In the genomic region with DNA sequence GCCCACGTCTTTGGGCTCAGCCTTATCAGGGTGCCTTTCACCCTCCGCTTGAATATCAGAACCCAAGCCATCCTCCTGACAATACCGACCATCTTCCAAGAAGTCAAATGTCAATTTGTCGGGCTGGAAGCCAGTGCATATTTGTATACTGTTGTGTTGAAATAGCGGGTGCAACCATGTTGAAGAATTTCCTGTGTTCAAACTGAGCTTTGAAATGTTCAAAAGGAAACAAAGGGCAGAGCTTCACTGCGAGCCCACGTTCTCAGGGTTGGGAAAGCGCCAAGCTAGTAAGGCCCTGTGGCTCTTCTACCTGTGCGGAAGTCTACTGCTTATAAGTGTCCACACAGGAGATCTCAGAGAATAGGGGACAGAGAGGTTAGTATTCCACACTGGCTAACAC, we compare ENCODE assay signal across 11 mouse cellular contexts.
DNase-seq lines count a peak whose midpoint lies in the region; ATAC-seq and TF ChIP-seq lines count a peak whose summit lies in the region.
"Had no signal": no experiment of that assay in that cellular context is flagged by ENCODE, and none has a peak within 500 bp of the region (broad histone marks: within the 10 kb centered on the region; RNA-seq: fewer than 3 reads in every experiment).

No protein-coding gene starts in this region.

- no peak for DNase-seq in kidney, postnatal 0 days (ENCODE audit: low spot score)
- DNase-seq in kidney, adult 8-10 months: no peak
- no peak for DNase-seq in embryonic facial prominence, embryonic 10.5 days (ENCODE audit: low spot score)
- peak; percentile 79 for DNase-seq in naive thymus-derived CD4-positive, alpha-beta T cell, adult 2 months (ENCODE audit: low read depth)
- no peak for DNase-seq in cerebellum, adult 11 months
- no peak for DNase-seq in embryo, embryonic 10 days (ENCODE audit: low spot score)
- DNase-seq: adrenal gland, adult 2 months; cerebellum, adult 9-10 months had no signal

- ATAC-seq in kidney, postnatal 0 days (replicated peaks; ENCODE audit: low FRiP score, low read depth): no peak
- ATAC-seq in limb, embryonic 13.5 days (ENCODE audit: low FRiP score, low read depth): no peak
- ATAC-seq: midbrain, embryonic 15.5 days had no signal

- no peaks in the 10 kb centered on the region for H3K9me3 ChIP-seq in kidney, postnatal 0 days (replicated peaks; ENCODE audit: low read length)
- 0 out of 2 replicates have a peak, but pooled peaks cover 3% of the 10 kb centered on the region for H3K9me3 ChIP-seq in embryonic facial prominence, embryonic 10.5 days
- peaks cover 2% of the 10 kb centered on the region; the same call in 1 of the 2 replicates for H3K9me3 ChIP-seq in limb, embryonic 13.5 days
- H3K9me3 ChIP-seq: forebrain, embryonic 12.5 days; midbrain, embryonic 15.5 days had no signal

- no peak overlapping the region for H3K9ac ChIP-seq in kidney, postnatal 0 days (ENCODE audit: low read depth, low read length)
- no peak overlapping the region for H3K9ac ChIP-seq in limb, embryonic 13.5 days
- H3K9ac ChIP-seq: forebrain, embryonic 12.5 days; midbrain, embryonic 15.5 days had no signal

- H3K4me3 ChIP-seq in kidney, postnatal 0 days (replicated peaks; ENCODE audit: low read depth, low read length): no peak overlapping the region
- no peak overlapping the region for H3K4me3 ChIP-seq in embryonic facial prominence, embryonic 10.5 days
- no peak overlapping the region for H3K4me3 ChIP-seq in limb, embryonic 13.5 days
- H3K4me3 ChIP-seq: forebrain, embryonic 12.5 days; midbrain, embryonic 15.5 days had no signal

- TF ChIP-seq CTCF in kidney, postnatal 0 days (IDR thresholded peaks at IDR 0.05; ENCODE audit: low read depth): no peak

- no peak overlapping the region for H3K4me2 ChIP-seq in kidney, postnatal 0 days (ENCODE audit: low read length)
- peak overlapping the region; percentile 54 for H3K4me2 ChIP-seq in limb, embryonic 13.5 days (replicated peaks)
- H3K4me2 ChIP-seq: forebrain, embryonic 12.5 days; midbrain, embryonic 15.5 days had no signal

- peak overlapping the region; percentile 37 for H3K27ac ChIP-seq in kidney, postnatal 0 days
- H3K27ac ChIP-seq in embryonic facial prominence, embryonic 10.5 days (replicated peaks): peak overlapping the region; percentile 41; the same call in 1 of the 2 replicates
- peak overlapping the region; percentile 90 for H3K27ac ChIP-seq in limb, embryonic 13.5 days
- H3K27ac ChIP-seq: forebrain, embryonic 12.5 days; midbrain, embryonic 15.5 days had no signal

- 66% methylated on average over 9 of the region's 9 CpGs for WGBS in kidney, postnatal 0 days
- 84% methylated on average over 9 of the region's 9 CpGs for WGBS in embryonic facial prominence, embryonic 10.5 days
- WGBS in limb, embryonic 13.5 days: 63% methylated on average over 9 of the region's 9 CpGs

- H3K4me1 ChIP-seq in kidney, postnatal 0 days (replicated peaks; ENCODE audit: insufficient read depth, low read length): peaks cover 14% of the 10 kb centered on the region
- H3K4me1 ChIP-seq in embryonic facial prominence, embryonic 10.5 days: peaks cover 61% of the 10 kb centered on the region
- peaks cover 84% of the 10 kb centered on the region for H3K4me1 ChIP-seq in limb, embryonic 13.5 days

- H3K36me3 ChIP-seq in kidney, postnatal 0 days (ENCODE audit: insufficient read depth, low read length): no peaks in the 10 kb centered on the region
- no peaks in the 10 kb centered on the region; the same call in 1 of the 2 replicates for H3K36me3 ChIP-seq in embryonic facial prominence, embryonic 10.5 days (replicated peaks)
- H3K36me3 ChIP-seq in limb, embryonic 13.5 days: peaks cover 5% of the 10 kb centered on the region; the same call in 1 of the 2 replicates
- H3K36me3 ChIP-seq: forebrain, embryonic 12.5 days; midbrain, embryonic 15.5 days had no signal

- H3K27me3 ChIP-seq in kidney, postnatal 0 days (ENCODE audit: insufficient read depth, low read length): no peaks in the 10 kb centered on the region
- no peaks in the 10 kb centered on the region for H3K27me3 ChIP-seq in embryonic facial prominence, embryonic 10.5 days (replicated peaks; ENCODE audit: low read depth, poor library complexity, severe bottlenecking)
- H3K27me3 ChIP-seq in limb, embryonic 13.5 days: 0 out of 2 replicates have a peak, but pooled peaks cover 6% of the 10 kb centered on the region
- H3K27me3 ChIP-seq: midbrain, embryonic 15.5 days had no signal

Comparison
In these comparisons a context has a peak if more than half of its experiments do, and no peak if none do; other contexts are left out.
1. H3K27ac ChIP-seq: peak in every context shown above with its lines; median percentile 90 in limb, embryonic 13.5 days; 41 in embryonic facial prominence, embryonic 10.5 days; 37 in kidney, postnatal 0 days.